Mouse (Mus musculus) forebrain, embryonic 10.5 days (tissue): ENCODE results near the gene 2310061N02Rik. TPM values are rescaled to one million over a fixed set of nuclear protein-coding genes. Genes with fewer than 3 reads are reported as not detected.
"Not testable (repeated sequence)": the region's sequence is repeated elsewhere in the genome, so short reads cannot be mapped to it uniquely, and the experiment has no call there.

ENCODE experiments used
- DNase-seq: peaks from one replicate; pipeline ENCODE4 v3.0.0-alpha.2; 2017; ENCODE audit warnings: low spot score; ENCODE audit errors: extremely low spot score
- H3K27ac ChIP-seq: fragments of 300-500 bp; sonication (generic); 2 replicates; pipeline ENCODE4 v1.5.1; 2016; ENCODE audit warnings: mild to moderate bottlenecking
- H3K27me3 ChIP-seq: fragments of 300-500 bp; sonication (generic); 2 replicates; pipeline ENCODE4 v1.6.1; 2016; ENCODE audit warnings: mild to moderate bottlenecking; ENCODE audit not compliant: poor library complexity, severe bottlenecking
- H3K36me3 ChIP-seq: fragments of 300-500 bp; sonication (generic); replicated peaks from 2 replicates; pipeline ENCODE4 v1.6.1; 2016; ENCODE audit warnings: mild to moderate bottlenecking, moderate library complexity
- H3K4me1 ChIP-seq: fragments of 300-500 bp; sonication (generic); 2 replicates; pipeline ENCODE4 v1.6.1; 2016
- H3K4me3 ChIP-seq: fragments of 300-500 bp; sonication (generic); 2 replicates; pipeline ENCODE4 v1.5.1; 2016; ENCODE audit warnings: mild to moderate bottlenecking, moderate library complexity
- H3K9me3 ChIP-seq: fragments of 300-500 bp; sonication (generic); 2 replicates; pipeline ENCODE4 v1.6.1; 2016; ENCODE audit warnings: mild to moderate bottlenecking, moderate library complexity
- WGBS: fragments of 180-500 bp; shearing (Covaris S2); methylation state at CpG from one replicate; pipeline ENCODE4 v1.1.7; 2016; 5-methylcytosine and 5-hydroxymethylcytosine counted together
- polyA plus RNA-seq: library from polyadenylated mRNA; unstranded; fragments of >200 nt; fragmentation: Nextera tagmentation; extraction: Ambion mirVana; gene quantifications from 2 replicates; pipeline ENCODE4 v1.2.1, GENCODE M21; 2016

2310061N02Rik gene
- polyA plus RNA-seq: not detected in 2 replicates

GRCm38 (mm10) chr16:88707496-88708012, at the start of gene 2310061N02Rik:
Gene 2310061N02Rik (minus strand): TSS chr16:88707962.
- Histone ChIP-seq H3K4me1 (no peaks in the 10 kb centered on the region), H3K9me3 (no peaks in the 10 kb centered on the region), H3K4me3 (no peak within 1 kb of the TSS), H3K36me3 (no peaks in the 10 kb centered on the region), H3K27ac (no peak within 1 kb of the TSS), H3K27me3 (no peaks in the 10 kb centered on the region)
- no peak for DNase-seq
- WGBS: 93% methylated on average over 10 of the region's 10 CpGs

GRCm38 (mm10) chr16:88751535-88751934, 43.8 kb upstream of the 2310061N02Rik start, which contains the start of gene Krtap13:
Gene Krtap13 (minus strand): TSS chr16:88751635.
- H3K27me3 ChIP-seq, H3K4me3 ChIP-seq, H3K36me3 ChIP-seq, H3K27ac ChIP-seq, H3K9me3 ChIP-seq, H3K4me1 ChIP-seq, DNase-seq: not testable (repeated sequence)
- WGBS: 81% methylated on average over 3 of the region's 3 CpGs

GRCm38 (mm10) chr16:88747943-88748342, 40.2 kb upstream of the 2310061N02Rik start:
- DNase-seq: no peak
- no peak overlapping the region for H3K4me3 ChIP-seq
- no peaks in the 10 kb centered on the region for H3K36me3 ChIP-seq
- 79% methylated on average over 4 of the region's 4 CpGs for WGBS
- H3K4me1 ChIP-seq: no peaks in the 10 kb centered on the region
- H3K27ac ChIP-seq: no peak overlapping the region
- H3K9me3 ChIP-seq: no peaks in the 10 kb centered on the region
- H3K27me3 ChIP-seq: no peaks in the 10 kb centered on the region

- Histone ChIP-seq H3K9me3 (no peaks in the 10 kb centered on the region), H3K27ac (no peak overlapping the region), H3K4me1 (no peaks in the 10 kb centered on the region), H3K4me3 (no peak overlapping the region), H3K27me3 (no peaks in the 10 kb centered on the region), H3K36me3 (no peaks in the 10 kb centered on the region)
- WGBS: 89% methylated on average over 4 of the region's 4 CpGs
- DNase-seq: no peak
These were observed 37.1 kb upstream of the 2310061N02Rik start for GRCm38 (mm10) chr16:88744750-88745340.

- no peak overlapping the region for H3K27ac ChIP-seq
- WGBS: 88% methylated on average over 2 of the region's 2 CpGs
- no peak overlapping the region for H3K4me3 ChIP-seq
- no peak for DNase-seq
- H3K9me3 ChIP-seq: no peaks in the 10 kb centered on the region
- H3K4me1 ChIP-seq: no peaks in the 10 kb centered on the region
- H3K27me3 ChIP-seq: no peaks in the 10 kb centered on the region
- H3K36me3 ChIP-seq: no peaks in the 10 kb centered on the region
These were observed 27.6 kb upstream of the 2310061N02Rik start for GRCm38 (mm10) chr16:88735391-88735790.

GRCm38 (mm10) chr16:88728812-88729275, 21.1 kb upstream of the 2310061N02Rik start, which contains the start of gene Krtap13-1:
Gene Krtap13-1 (plus strand): TSS chr16:88728862.
- Histone ChIP-seq H3K27ac (no peak within 1 kb of the TSS), H3K9me3 (no peaks in the 10 kb centered on the region), H3K4me3 (no peak within 1 kb of the TSS), H3K4me1 (no peaks in the 10 kb centered on the region), H3K27me3 (no peaks in the 10 kb centered on the region), H3K36me3 (no peaks in the 10 kb centered on the region)
- DNase-seq: no peak
- 88% methylated on average over 4 of the region's 4 CpGs for WGBS

GRCm38 (mm10) chr16:88720031-88720430, 12.3 kb upstream of the 2310061N02Rik start:
- H3K27me3 ChIP-seq: no peaks in the 10 kb centered on the region
- WGBS: 12% methylated on average over 1 of the region's 1 CpGs
- no peaks in the 10 kb centered on the region for H3K4me1 ChIP-seq
- no peaks in the 10 kb centered on the region for H3K36me3 ChIP-seq
- no peaks in the 10 kb centered on the region for H3K9me3 ChIP-seq
- H3K27ac ChIP-seq: no peak overlapping the region
- DNase-seq: no peak
- H3K4me3 ChIP-seq: no peak overlapping the region

GRCm38 (mm10) chr16:88716549-88716948, 8.8 kb upstream of the 2310061N02Rik start:
- no peaks in the 10 kb centered on the region for H3K36me3 ChIP-seq
- DNase-seq: no peak
- H3K9me3 ChIP-seq: no peaks in the 10 kb centered on the region
- no peak overlapping the region for H3K27ac ChIP-seq
- no peaks in the 10 kb centered on the region for H3K4me1 ChIP-seq
- no peak overlapping the region for H3K4me3 ChIP-seq
- no peaks in the 10 kb centered on the region for H3K27me3 ChIP-seq

- no peak for DNase-seq
- Histone ChIP-seq H3K9me3 (no peaks in the 10 kb centered on the region), H3K4me3 (no peak overlapping the region), H3K4me1 (no peaks in the 10 kb centered on the region), H3K27me3 (no peaks in the 10 kb centered on the region), H3K27ac (no peak overlapping the region), H3K36me3 (no peaks in the 10 kb centered on the region)
- WGBS: 86% methylated on average over 6 of the region's 6 CpGs
These were observed 3.5 kb upstream of the 2310061N02Rik start for GRCm38 (mm10) chr16:88711245-88711644.

GRCm38 (mm10) chr16:88710757-88711156, 3.0 kb upstream of the 2310061N02Rik start:
- Histone ChIP-seq H3K27ac (no peak overlapping the region), H3K4me1 (no peaks in the 10 kb centered on the region), H3K27me3 (no peaks in the 10 kb centered on the region), H3K4me3 (no peak overlapping the region), H3K9me3 (no peaks in the 10 kb centered on the region), H3K36me3 (no peaks in the 10 kb centered on the region)
- DNase-seq: no peak
- 80% methylated on average over 4 of the region's 4 CpGs for WGBS

- H3K4me1 ChIP-seq: no peaks in the 10 kb centered on the region
- DNase-seq: no peak
- no peaks in the 10 kb centered on the region for H3K27me3 ChIP-seq
- WGBS: 60% methylated on average over 4 of the region's 4 CpGs
- no peaks in the 10 kb centered on the region for H3K36me3 ChIP-seq
- H3K27ac ChIP-seq: no peak overlapping the region
- H3K9me3 ChIP-seq: no peaks in the 10 kb centered on the region
- H3K4me3 ChIP-seq: no peak overlapping the region
These were observed 6.5 kb downstream of the 2310061N02Rik start for GRCm38 (mm10) chr16:88701072-88701864.

GRCm38 (mm10) chr16:88696256-88696655, 11.5 kb downstream of the 2310061N02Rik start:
- no peaks in the 10 kb centered on the region for H3K4me1 ChIP-seq
- H3K27me3 ChIP-seq: no peaks in the 10 kb centered on the region
- H3K4me3 ChIP-seq: no peak overlapping the region
- WGBS: 88% methylated on average over 4 of the region's 4 CpGs
- no peaks in the 10 kb centered on the region for H3K36me3 ChIP-seq
- H3K27ac ChIP-seq: no peak overlapping the region
- no peaks in the 10 kb centered on the region for H3K9me3 ChIP-seq
- DNase-seq: no peak

- Histone ChIP-seq H3K4me3 (no peak overlapping the region), H3K4me1 (peaks cover 3% of the 10 kb centered on the region; the same call in 1 of the 2 replicates), H3K36me3 (no peaks in the 10 kb centered on the region), H3K9me3 (no peaks in the 10 kb centered on the region), H3K27me3 (no peaks in the 10 kb centered on the region), H3K27ac (no peak overlapping the region)
- WGBS: 50% methylated on average over 2 of the region's 2 CpGs
- no peak for DNase-seq
These were observed 26.5 kb downstream of the 2310061N02Rik start for GRCm38 (mm10) chr16:88681282-88681681.
